Mouse (Mus musculus) left cerebral cortex, adult 2 months (tissue): ENCODE measurements at regions not wholly inside any gene's neighbourhood (a gene's known extent, or its start where the extent isn't known, plus 50 kb on each side); places are given as distances from the start of the nearest gene placed in this dataset.
A peak's percentile ranks its signal among the peaks of the same experiment; 100 is the strongest.

Experiments used
- DNase-seq, 2 experiments: peaks; one replicate each; pipeline ENCODE4 v3.0.0; 2021 to 2022; ENCODE audit warnings: low spot score in 2 of 2, mixed read lengths in 1 of 2; ENCODE audit errors: extremely low spot score in 1 of 2
- H3K27ac ChIP-seq: fragments of 200-600 bp; 2 replicates; pipeline ENCODE4 v1.8.1; 2022
- H3K4me3 ChIP-seq: fragments of 200-600 bp; 2 replicates; pipeline ENCODE4 v1.8.1; 2022
- CTCF ChIP-seq: fragments of 200-600 bp; IDR thresholded peaks from 2 replicates; pipeline ENCODE4 v1.8.1; 2022; ENCODE audit warnings: antibody characterized with exemption, mild to moderate bottlenecking, moderate library complexity
- intact Hi-C: fragments of 180-260 bp; cut with DNase I; formaldehyde crosslinking; loops from one replicate; pipeline ENCODE4 v1.15.1; 2025

DNA sequence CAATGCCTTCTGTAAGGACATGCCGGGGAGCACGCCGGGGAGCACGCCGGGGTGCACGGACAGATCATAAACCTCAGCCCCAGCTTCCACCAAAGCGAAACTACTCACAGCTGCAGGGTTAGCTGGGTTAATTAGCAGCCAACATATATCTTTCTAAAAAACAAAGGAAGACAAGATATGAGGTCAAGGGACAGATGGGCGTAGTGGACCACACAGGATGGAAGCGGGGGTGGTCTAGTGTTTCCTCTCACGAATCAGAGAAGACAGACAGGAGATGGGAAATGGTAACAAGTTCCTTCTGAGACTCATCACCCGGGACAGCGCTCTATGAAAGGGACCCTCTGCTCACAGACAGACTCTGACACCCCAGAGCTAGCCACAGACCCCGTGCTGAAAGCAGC lies 60.0 kb upstream of the Ajap1 start:
- DNase-seq, result no peak
- Histone ChIP-seq H3K27ac (no peak overlapping the region), H3K4me3 (no peak overlapping the region)
- intact Hi-C loops, result no loop called here
- no peak for TF ChIP-seq CTCF

DNA sequence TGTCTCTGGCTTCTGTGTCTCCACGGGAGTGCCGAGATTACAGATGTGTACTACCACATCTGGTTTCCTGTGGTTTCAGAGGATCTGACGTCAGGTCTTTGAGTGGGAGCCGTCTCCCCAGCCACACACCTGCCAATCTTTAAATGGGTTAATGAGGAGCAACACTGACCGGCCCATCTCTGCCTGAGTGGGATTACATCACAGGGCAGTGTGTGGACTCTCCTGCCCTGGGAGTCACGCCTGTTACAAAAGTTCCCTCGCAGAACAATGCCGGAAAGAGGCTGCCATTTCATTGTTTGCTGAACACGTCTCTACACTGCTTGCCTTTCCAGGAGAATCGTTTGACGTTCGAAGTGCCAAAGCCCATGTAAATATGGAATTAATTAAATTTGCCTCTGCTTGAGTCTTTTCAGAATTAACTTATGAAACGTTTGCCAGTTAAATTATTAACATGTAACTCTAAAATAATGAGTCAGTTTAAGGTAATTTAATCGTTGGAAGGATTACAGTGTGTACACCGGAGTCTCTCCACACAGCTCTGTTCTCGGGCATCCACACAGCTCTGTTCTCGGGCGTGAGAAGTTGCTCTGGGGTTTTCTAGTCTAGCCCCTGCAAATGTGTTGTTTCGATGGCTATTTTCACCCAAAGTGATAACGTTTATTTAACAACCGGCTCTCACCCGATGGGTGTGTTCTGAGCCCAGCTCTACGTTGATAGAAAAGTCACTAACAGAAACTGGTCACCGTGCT lies 61.5 kb upstream of the Ajap1 start:
- no peak for TF ChIP-seq CTCF
- H3K4me3 ChIP-seq, result no peak overlapping the region
- H3K27ac ChIP-seq, result no peak overlapping the region
- DNase-seq, result no peak
- intact Hi-C loops, result no loop called here

DNA sequence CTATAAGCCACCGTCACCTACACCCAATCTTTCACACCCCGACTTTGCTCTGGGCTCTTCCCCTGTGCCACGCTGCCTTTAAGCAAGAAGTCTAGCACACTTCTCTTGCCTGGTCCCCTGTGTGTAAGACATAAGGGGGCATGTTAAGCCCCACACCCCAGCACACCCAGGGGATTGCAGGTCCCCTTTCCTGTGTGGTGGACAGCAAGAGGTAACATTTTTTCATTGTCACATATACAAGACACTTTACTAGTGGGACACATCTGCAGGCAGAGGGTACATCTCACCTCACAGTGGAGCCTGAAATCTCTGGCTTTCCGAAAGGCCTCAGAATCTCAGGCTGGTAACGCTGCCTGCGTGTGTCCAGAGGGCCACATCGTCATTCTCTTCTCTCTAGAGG lies 64.1 kb upstream of the Ajap1 start:
- Histone ChIP-seq H3K27ac (no peak overlapping the region), H3K4me3 (no peak overlapping the region)
- TF ChIP-seq CTCF, result no peak
- no peak for DNase-seq
- intact Hi-C loops, result no loop called here

DNA sequence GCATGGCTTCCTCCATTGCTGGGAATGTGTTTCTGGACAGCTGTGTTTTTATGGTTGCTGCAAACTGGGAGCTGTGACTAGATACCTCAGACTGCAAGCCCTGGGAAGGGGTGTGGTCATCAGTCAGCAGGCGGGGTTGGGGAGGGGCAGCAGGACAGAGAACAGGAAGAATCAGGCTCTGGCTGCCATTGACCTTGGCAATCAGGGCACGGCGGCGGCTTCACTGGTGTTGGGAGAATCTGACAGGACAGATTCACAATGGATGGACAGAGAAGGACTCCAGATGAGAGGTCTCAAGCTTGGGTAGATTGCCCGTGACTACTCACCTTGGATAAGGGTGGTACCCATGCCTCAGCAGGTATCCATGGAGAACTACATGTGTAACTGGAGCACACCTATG lies 64.5 kb upstream of the Ajap1 start:
- TF ChIP-seq CTCF, result no peak
- H3K27ac ChIP-seq, result no peak overlapping the region
- intact Hi-C loops, result no loop called here
- no peak overlapping the region for H3K4me3 ChIP-seq
- no peak for DNase-seq

DNA sequence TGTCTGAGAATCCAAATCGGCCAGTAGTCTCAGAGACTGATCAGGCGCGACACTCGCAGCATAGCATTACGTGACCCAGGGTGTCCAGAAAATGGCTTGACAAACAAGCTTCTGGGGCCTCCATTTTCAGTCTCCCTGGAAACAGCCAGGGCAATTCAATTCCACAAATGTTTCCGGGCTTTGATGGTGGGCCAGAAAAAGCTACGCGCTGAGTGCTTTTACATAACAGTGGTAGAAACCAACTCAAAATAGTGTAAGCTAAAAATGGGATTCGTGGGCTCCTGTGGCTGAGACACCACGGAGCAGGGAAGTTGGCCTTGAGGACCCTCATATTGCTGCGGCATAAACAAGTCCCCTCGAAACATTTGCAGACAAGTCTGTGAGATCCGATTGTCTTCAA lies 65.3 kb upstream of the Ajap1 start:
- TF ChIP-seq CTCF, result no peak
- intact Hi-C loops, result no loop called here
- Histone ChIP-seq H3K27ac (peak overlapping the region; percentile 51), H3K4me3 (no peak overlapping the region)
- peak; percentile 33 to 37 for DNase-seq

DNA sequence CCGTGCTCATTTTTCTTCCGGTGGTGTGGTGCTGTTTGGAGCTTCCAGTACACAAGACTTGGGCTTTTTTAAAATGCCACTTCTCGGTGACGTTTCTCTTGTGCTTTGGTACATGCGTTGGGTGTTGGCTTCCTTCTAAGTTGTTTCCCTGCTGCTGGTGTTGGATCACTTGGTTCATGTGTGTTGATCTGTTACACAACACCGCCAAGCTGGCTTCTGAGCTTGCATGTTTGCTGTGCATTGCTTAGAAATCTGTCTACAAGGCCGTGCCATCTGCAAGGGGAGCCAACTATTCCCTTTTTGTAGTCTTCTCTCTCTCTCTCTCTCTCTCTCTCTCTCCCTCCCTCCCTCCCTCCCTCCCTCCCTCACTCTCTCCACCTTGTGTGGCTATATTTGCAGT lies 68.7 kb upstream of the Ajap1 start:
- H3K27ac ChIP-seq, result no peak overlapping the region
- intact Hi-C loops, result no loop called here
- no peak overlapping the region for H3K4me3 ChIP-seq
- no peak for DNase-seq
- TF ChIP-seq CTCF, result no peak

DNA sequence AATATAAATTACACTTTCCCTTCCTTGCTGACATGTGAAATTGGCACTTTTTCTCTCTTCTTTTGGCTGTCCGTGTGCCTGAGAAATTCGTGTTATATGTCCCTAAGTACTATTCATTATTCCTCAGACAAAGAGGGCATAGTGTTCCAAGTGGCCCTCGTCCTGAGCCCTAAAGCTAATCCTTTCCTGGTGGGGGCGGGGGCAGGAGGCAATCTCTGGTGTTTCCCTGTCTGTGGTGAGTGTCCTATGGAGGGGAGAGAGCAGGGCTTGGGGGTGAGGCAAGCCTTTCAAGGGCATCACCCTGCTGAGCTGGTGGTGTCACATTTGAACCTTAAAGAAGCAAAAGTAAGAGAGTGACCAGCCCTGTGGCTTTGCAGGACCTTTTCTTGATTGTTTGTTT lies 69.9 kb upstream of the Ajap1 start:
- no peak for TF ChIP-seq CTCF
- no peak for DNase-seq
- no peak overlapping the region for H3K4me3 ChIP-seq
- intact Hi-C loops, result no loop called here
- H3K27ac ChIP-seq, result no peak overlapping the region

DNA sequence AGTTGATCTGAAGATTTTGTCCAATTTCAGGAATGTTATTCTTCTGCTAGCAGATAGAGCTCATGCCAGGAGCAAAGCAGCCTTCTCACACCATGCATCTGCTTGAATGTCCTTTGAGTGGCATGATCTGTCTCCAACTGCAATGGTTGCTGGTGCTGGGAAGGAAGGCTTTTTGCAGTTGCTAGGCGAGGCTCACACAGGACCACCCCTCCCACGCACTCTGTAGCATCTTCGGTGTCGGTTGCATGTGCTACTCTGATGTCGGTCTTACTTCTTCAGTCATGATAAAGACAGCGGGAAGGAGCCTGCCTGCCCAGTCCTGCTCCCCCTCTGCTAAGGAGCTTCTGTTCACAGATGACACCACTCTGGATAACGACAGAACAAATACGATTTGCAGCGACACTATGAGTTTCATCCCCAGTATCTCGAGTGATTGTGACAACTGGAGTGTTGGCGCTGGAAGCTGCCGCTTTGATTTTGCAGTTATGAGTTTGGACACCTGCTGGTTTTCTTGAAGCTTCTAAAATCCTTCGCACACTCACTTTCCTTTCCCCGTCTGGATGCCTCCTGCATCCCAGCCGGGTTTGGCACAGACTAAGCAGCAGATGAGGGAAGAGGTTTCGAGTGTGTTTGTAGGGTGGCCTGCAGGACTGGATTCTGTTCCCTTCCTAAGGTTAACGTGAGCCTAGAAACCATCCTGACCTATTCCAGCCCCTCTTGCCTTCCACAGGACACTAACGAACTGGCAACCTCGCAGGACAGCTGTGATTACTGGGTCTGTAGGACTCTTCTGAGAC lies 75.4 kb upstream of the Ajap1 start:
- no peak overlapping the region for H3K4me3 ChIP-seq
- intact Hi-C loops, result no loop called here
- no peak for TF ChIP-seq CTCF
- DNase-seq, result peak in 1 of 2 experiments; percentile 15
- no peak overlapping the region for H3K27ac ChIP-seq

DNA sequence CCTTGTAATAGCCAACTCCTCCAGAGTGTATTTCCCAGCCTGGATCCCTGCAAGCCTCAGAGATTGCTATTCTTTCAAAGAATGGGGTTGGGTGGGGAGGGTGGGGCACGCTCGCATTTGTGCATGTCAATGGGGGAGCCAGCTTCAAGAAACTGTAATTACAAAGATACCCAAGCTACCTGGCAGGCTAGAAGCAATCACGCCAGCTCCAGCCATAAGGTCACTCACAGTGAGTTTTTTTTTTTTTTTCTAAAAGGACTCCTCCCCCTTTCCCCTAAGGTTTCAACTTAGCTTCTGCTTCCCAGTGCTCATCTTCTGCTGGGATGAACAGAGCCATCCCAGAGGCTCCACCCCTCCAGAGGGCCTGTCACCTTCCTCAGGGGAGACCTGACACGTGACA lies 77.0 kb upstream of the Ajap1 start:
- Histone ChIP-seq H3K27ac (no peak overlapping the region), H3K4me3 (no peak overlapping the region)
- no peak for DNase-seq
- TF ChIP-seq CTCF, result no peak
- intact Hi-C loops, result no loop called here

DNA sequence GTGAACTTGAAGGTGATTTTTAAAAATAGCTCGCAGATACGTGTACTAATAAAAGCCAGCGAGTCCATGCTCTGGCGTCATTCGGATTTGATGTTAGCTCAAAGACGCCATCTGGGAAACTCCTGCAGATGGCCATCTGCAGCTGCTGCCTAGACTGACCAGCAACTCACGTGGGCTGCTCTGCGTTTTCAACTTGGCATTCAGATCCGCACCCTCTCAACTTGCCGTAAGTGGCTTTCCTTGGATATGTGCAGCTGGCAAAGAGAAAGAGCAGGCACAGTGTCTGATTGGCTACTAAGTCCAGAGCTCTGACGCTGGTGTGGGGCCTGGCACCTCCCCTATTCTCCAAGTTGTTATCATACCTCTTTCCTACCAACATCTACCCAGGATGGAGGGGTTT lies 77.6 kb upstream of the Ajap1 start:
- Histone ChIP-seq H3K27ac (no peak overlapping the region), H3K4me3 (no peak overlapping the region)
- intact Hi-C loops, result no loop called here
- no peak for DNase-seq
- TF ChIP-seq CTCF, result no peak

DNA sequence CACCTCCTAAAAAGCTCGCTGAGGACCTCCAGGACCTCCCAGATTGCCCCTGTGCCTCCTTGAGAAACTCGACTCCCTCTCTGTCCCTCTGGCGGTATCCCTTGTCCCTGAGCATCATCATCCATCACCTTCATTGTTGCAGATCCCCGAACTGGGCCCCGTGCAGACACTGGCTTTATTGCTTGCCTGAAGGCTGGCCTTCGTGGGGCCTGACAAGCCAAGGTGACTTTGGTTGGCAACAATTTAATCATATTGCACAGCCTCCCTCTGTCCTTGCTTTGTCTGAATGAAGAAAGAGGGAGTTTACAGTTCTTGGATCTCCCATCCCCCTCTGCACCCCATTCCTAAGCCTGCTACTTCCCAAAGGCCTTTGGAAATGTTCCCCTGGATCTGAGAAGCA lies 78.3 kb upstream of the Ajap1 start:
- intact Hi-C loops, result no loop called here
- Histone ChIP-seq H3K4me3 (no peak overlapping the region), H3K27ac (no peak overlapping the region)
- DNase-seq, result no peak
- TF ChIP-seq CTCF, result no peak

DNA sequence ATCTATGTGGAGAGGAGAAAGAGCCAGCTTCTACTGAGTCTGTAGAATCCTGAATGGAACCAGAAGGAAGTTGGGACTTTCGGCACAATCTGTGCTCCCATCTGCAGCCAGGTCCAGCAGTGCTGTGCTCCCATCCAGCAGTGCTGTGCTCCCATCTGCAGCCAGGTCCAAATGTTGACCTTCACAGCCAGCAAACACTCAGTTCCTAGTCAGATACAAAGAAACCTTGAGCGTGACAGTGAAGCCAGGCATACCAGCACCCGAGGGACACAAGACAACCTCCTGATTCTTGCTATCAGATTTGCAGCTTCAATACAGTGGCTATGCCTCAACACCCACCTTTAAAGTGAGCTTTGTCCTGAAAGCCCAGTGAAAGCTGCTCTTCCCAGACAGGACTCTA lies 79.4 kb upstream of the Ajap1 start:
- Histone ChIP-seq H3K27ac (no peak overlapping the region), H3K4me3 (no peak overlapping the region)
- intact Hi-C loops, result no loop called here
- DNase-seq, result no peak
- no peak for TF ChIP-seq CTCF
